In the genomic region with DNA sequence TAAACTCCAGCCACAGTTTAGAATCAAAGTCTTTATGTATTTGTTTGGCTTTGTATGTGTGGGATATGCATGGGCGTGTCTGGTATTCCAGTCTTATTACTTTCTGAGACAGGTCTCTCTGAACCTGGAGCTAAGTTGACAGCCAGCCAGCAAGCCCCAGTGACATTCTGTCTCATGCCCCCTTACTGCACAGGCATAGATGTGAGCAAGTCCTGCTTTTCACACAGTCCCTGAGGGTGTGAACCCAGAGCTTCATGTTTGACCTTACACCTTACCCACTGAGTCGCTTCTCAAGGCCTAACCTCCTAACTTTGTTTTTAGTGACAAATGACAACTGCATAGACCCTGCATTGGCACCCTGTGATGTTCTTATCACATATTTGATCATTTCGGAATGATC, we compare ENCODE assay signal across 33 mouse cellular contexts.
"Had no signal": no experiment of that assay in that cellular context is flagged by ENCODE, and none has a peak within 500 bp of the region (broad histone marks: within the 10 kb centered on the region; RNA-seq: fewer than 3 reads in every experiment).

No protein-coding gene starts in this region.

- H3K4me1 ChIP-seq: heart, embryonic 10.5 days; heart, embryonic 12.5 days; heart, embryonic 13.5 days; heart, embryonic 15.5 days; hindbrain, embryonic 10.5 days; hindbrain, embryonic 12.5 days; hindbrain, embryonic 13.5 days; hindbrain, embryonic 15.5 days; intestine, embryonic 15.5 days; kidney, embryonic 15.5 days had no signal

- DNase-seq: heart, postnatal 10 days; heart, postnatal 14 days; heart, postnatal 36 days; heart, postnatal 4 days; kidney, adult 11 months; kidney, adult 18-20 months; kidney, adult 2 months; kidney, adult 8-10 months; kidney, adult 9 months; kidney, postnatal 14 days; kidney, postnatal 25 days; kidney, postnatal 36 days; kidney, postnatal 4 days; layer of hippocampus, adult 9-11 months; layer of hippocampus, postnatal 36 days had no signal

- H3K4me2 ChIP-seq: heart, embryonic 11.5 days; heart, embryonic 12.5 days; heart, embryonic 13.5 days; heart, embryonic 15.5 days; hindbrain, embryonic 12.5 days; hindbrain, embryonic 13.5 days; hindbrain, embryonic 14.5 days; hindbrain, embryonic 15.5 days; intestine, embryonic 15.5 days; kidney, embryonic 15.5 days had no signal

- H3K9ac ChIP-seq: heart, embryonic 12.5 days; heart, embryonic 13.5 days; heart, embryonic 15.5 days; hindbrain, embryonic 12.5 days; hindbrain, embryonic 13.5 days; hindbrain, embryonic 14.5 days; hindbrain, embryonic 15.5 days; intestine, embryonic 15.5 days; kidney, embryonic 15.5 days had no signal

- H3K36me3 ChIP-seq: heart, embryonic 10.5 days; heart, embryonic 12.5 days; heart, embryonic 13.5 days; heart, embryonic 15.5 days; hindbrain, embryonic 10.5 days; hindbrain, embryonic 12.5 days; intestine, embryonic 15.5 days; kidney, embryonic 15.5 days had no signal

- H3K9me3 ChIP-seq: heart, embryonic 10.5 days; heart, embryonic 12.5 days; heart, embryonic 13.5 days; heart, embryonic 15.5 days; hindbrain, embryonic 10.5 days; hindbrain, embryonic 12.5 days; hindbrain, embryonic 13.5 days; hindbrain, embryonic 15.5 days; intestine, embryonic 15.5 days; kidney, embryonic 15.5 days had no signal

- H3K27ac ChIP-seq: heart, embryonic 10.5 days; heart, embryonic 13.5 days; heart, embryonic 15.5 days; hindbrain, embryonic 10.5 days; hindbrain, embryonic 12.5 days; hindbrain, embryonic 13.5 days; hindbrain, embryonic 14.5 days; hindbrain, embryonic 15.5 days; hindbrain, postnatal 0 days; intestine, embryonic 15.5 days; kidney, embryonic 15.5 days; kidney, postnatal 0 days; layer of hippocampus, adult 2 months had no signal

- ATAC-seq: hindbrain, embryonic 16.5 days; hindbrain, postnatal 0 days; inflammation-experienced regulatory T-cells, adult 6 months; intestine, embryonic 16.5 days had no signal

- H3K27me3 ChIP-seq: heart, embryonic 12.5 days; heart, embryonic 15.5 days; hindbrain, embryonic 12.5 days; hindbrain, embryonic 13.5 days; hindbrain, embryonic 15.5 days; intestine, embryonic 15.5 days; kidney, embryonic 15.5 days had no signal

- H3K4me3 ChIP-seq: heart, embryonic 10.5 days; heart, embryonic 12.5 days; heart, embryonic 13.5 days; heart, embryonic 15.5 days; hindbrain, embryonic 10.5 days; hindbrain, embryonic 12.5 days; hindbrain, embryonic 13.5 days; hindbrain, embryonic 15.5 days; intestine, embryonic 15.5 days; kidney, embryonic 15.5 days; layer of hippocampus, adult 2 months had no signal
